Mouse (Mus musculus) frontal cortex, adult 2 months (tissue): ENCODE data around the gene Hmmr. TPM values are rescaled to one million over a fixed set of nuclear protein-coding genes. Genes with fewer than 3 reads are reported as not detected.
"Not testable (repeated sequence)": the region's sequence is repeated elsewhere in the genome, so short reads cannot be mapped to it uniquely, and the experiment has no call there.

Experiments used
- DNase-seq, 2 experiments: peaks; one replicate each; pipeline ENCODE4 v3.0.0; 2022; ENCODE audit warnings: low spot score in 1 of 2; ENCODE audit errors: extremely low spot score in 1 of 2
- polyA plus RNA-seq: library from polyadenylated mRNA; depleted of rRNA; stranded (reverse); fragments of >200 nt; gene quantifications from 2 replicates; pipeline ENCODE4 v1.2.3, GENCODE M21; 2012; rRNA removed

Gene Hmmr
- polyA plus RNA-seq, 1 experiment: 0.76 TPM

- DNase-seq: not testable (repeated sequence)
Observed at GRCm38 (mm10) chr11:40709899-40710298, 23.3 kb downstream of the Hmmr start.

GRCm38 (mm10) chr11:40695103-40695502 lies 38.1 kb downstream of the Hmmr start, which contains the start of gene Mat2b:
Gene Mat2b, minus strand, starts transcription at chr11:40695203.
- DNase-seq: no peak

- DNase-seq: peak in 1 of 2 experiments; percentile 65
Observed at GRCm38 (mm10) chr11:40694311-40695087, 38.7 kb downstream of the Hmmr start.

- peak in 1 of 2 experiments; percentile 61 for DNase-seq
Observed at GRCm38 (mm10) chr11:40693366-40693951, 39.8 kb downstream of the Hmmr start.

- peak; percentile 89 to 96 for DNase-seq
Observed at GRCm38 (mm10) chr11:40692511-40693365, 40.5 kb downstream of the Hmmr start.

- DNase-seq: no peak
Observed at GRCm38 (mm10) chr11:40692101-40692509, 41.1 kb downstream of the Hmmr start.

GRCm38 (mm10) chr11:40690444-40691127 lies 42.6 kb downstream of the Hmmr start:
- DNase-seq: no peak

GRCm38 (mm10) chr11:40683295-40683694 lies 49.9 kb downstream of the Hmmr start:
- DNase-seq: no peak

- no peak for DNase-seq
Observed at GRCm38 (mm10) chr11:40682456-40682855, 50.8 kb downstream of the Hmmr start.

GRCm38 (mm10) chr11:40677169-40677568 lies 56.1 kb downstream of the Hmmr start:
- DNase-seq: no peak

- DNase-seq: peak in 1 of 2 experiments; percentile 61
Observed at GRCm38 (mm10) chr11:40675014-40675730, 58.0 kb downstream of the Hmmr start.

Other genes with a start within 250 kb of the Hmmr start
- 131 and 138 TPM in 2 replicates for gene Mat2b, start 38.2 kb downstream of the Hmmr start, polyA plus RNA-seq
- gene Nudcd2, start 245 bp upstream of the Hmmr start, polyA plus RNA-seq: 17.4 and 25.3 TPM in 2 replicates
- gene Ccng1, start 21.9 kb upstream of the Hmmr start, polyA plus RNA-seq: 31.0 and 31.2 TPM in 2 replicates